Mouse (Mus musculus): Measurements from ENCODE around the gene Gm4214. TPM values are rescaled to one million over a fixed set of nuclear protein-coding genes. Genes with fewer than 3 reads are reported as not detected.
"Not testable (repeated sequence)": the region's sequence is repeated elsewhere in the genome, so short reads cannot be mapped to it uniquely, and the experiment has no call there.

Gm4214 gene
- total RNA-seq (2021) = not detected
- long read RNA-seq, experiment 1 = 0 reads
- long read RNA-seq, experiment 2 = 0 reads

- not testable (repeated sequence) for DNase-seq
These were observed at the start of gene Gm4214 for GRCm38 (mm10) chr7:22984573-22984972. TSS of gene Gm4214 (minus strand) at chr7:22984673.

GRCm38 (mm10) chr7:23019823-23020222, 35.4 kb upstream of the Gm4214 start, which contains the start of gene Gm4216:
TSS of gene Gm4216 (minus strand) at chr7:23019923.
- DNase-seq = not testable (repeated sequence)

Other genes starting within 250 kb of the Gm4214 start
- gene Vmn1r157, start 223.0 kb downstream of the Gm4214 start, total RNA-seq (2021) = not detected
- gene Vmn1r158, start 193.9 kb downstream of the Gm4214 start, total RNA-seq (2021) = not detected
- gene Vmn1r159, start 141.1 kb downstream of the Gm4214 start, total RNA-seq (2021) = not detected
- not detected for gene Vmn1r160, start 113.4 kb downstream of the Gm4214 start, total RNA-seq (2021)
- gene Gm4216, start 35.2 kb upstream of the Gm4214 start, total RNA-seq (2021) = not detected
- not detected for gene Vmn1r163, start 70.9 kb upstream of the Gm4214 start, total RNA-seq (2021)
- gene Gm8720, start 82.8 kb upstream of the Gm4214 start, total RNA-seq (2021) = not detected
- not detected for gene Gm10662, start 159.8 kb upstream of the Gm4214 start, total RNA-seq (2021)
- gene Vmn1r165, start 232.7 kb upstream of the Gm4214 start, total RNA-seq (2021) = not detected

All from gastrocnemius, postnatal 10 days (tissue).